Mouse (Mus musculus): ENCODE data around the gene Ms4a6d.
"Not testable (repeated sequence)": the region's sequence is repeated elsewhere in the genome, so short reads cannot be mapped to it uniquely, and the experiment has no call there.

Ms4a6d gene

GRCm38 (mm10) chr19:11554726-11555125 lies 49.9 kb downstream of the Ms4a6d start:
- no peak for DNase-seq (ENCODE audit: low spot score)

DNA sequence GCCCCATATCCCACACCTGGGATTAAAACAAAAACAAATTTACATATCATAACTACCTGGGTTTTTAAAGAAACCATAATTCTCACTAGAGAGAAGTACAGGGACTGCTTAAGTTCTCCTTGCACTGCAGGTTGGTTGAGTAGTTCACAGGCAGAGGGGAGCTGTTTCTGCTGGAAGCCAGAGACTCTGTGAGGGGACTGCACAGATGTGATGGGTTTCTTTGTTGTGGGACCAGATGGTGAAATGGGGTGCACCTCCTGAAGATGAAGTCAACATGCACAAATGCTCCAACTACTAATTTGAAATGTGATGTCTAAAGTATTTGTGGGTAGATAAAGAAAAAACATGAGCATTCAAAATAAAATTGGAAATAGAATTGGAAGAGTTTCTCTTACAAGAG lies 56.7 kb downstream of the Ms4a6d start:
- no peak for DNase-seq (ENCODE audit: low spot score)

DNA sequence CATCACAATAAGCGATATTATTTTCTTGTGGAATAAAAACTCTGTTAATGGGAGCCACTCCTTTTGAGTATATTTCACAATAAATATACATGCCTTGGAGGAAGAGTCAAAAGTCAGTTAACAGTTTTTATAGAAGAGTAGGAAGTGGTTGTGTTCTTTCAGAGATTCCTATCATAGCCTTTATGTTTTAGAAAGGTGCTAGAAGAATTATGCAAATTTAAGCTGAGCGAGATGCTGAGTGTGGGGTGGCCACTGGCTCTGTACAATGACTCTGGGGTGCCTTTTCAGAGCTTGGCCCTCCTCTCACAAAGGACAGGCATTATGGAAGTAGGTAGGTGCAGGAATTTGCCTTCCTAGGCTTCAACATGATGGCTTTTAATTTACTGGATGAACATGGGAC lies 60.3 kb downstream of the Ms4a6d start:
- not testable (repeated sequence) for DNase-seq (ENCODE audit: low spot score)

DNA sequence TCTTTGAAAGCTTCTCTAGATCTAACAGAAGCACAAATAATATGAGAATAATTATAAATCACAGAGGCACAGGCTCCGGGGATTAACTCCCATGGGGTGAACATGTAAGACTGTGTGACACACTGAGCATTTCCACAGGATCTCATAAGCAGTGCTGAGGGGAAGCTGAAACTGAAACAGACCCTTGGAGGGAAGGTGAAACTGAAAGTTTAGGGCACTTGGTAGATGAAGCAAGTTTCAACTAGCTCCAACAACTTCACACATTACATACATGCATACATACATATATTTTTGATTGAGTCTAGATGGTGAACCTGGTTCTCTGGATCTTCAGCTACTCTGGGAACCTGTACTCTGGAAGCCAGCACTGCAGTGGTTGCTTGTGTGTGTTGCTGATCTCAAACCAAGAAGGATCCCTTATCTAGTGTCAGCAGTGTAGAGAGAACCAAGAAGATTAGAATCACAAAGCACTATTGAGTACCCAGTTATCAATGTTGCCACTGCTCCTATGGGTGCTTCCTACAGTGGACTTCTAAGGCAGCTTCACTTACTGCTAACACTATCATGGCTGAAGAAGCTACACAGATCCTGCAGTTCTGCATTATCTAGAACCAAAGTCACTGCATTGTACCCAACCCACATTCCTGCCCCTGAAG lies 64.4 kb downstream of the Ms4a6d start:
- DNase-seq (ENCODE audit: low spot score), result not testable (repeated sequence)

DNA sequence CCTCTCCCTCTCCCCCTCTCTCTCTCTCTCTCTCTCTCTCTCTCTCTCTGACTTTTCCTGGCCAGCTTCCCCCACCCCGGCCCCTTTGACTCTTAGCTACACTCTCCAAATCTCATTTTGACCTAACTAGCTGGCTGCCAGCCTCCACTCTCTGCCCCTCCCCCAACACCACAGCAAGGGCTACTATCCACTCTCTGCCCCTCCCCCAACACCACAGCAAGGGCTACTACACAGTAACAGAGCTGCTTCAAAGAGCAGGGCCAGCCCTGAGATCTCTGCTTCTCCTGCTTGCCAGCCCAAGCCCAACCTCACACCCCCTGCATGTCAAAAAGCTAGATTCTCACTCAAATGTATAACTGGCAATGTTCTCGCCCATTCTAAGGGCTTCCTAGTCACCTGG lies 67.3 kb downstream of the Ms4a6d start:
- no peak for DNase-seq (ENCODE audit: low spot score)
